Mouse (Mus musculus) kidney, embryonic 15.5 days (tissue): ENCODE data around the gene Hinfp. TPM values are rescaled to one million over a fixed set of nuclear protein-coding genes. Genes with fewer than 3 reads are reported as not detected.

ENCODE experiments used
- ATAC-seq: fragments of 200-750 bp; cut with Nextera tagmentation; replicated peaks from 2 replicates; pipeline ENCODE4 v1.8.0; 2017; ENCODE audit warnings: moderate TSS enrichment; ENCODE audit not compliant: low FRiP score
- H3K27ac ChIP-seq: fragments of 300-500 bp; sonication (generic); 2 replicates; pipeline ENCODE4 v1.5.1; 2015; ENCODE audit warnings: mild to moderate bottlenecking, inconsistent platforms
- H3K27me3 ChIP-seq: fragments of 300-500 bp; sonication (generic); 2 replicates; pipeline ENCODE4 v1.6.1; 2015; ENCODE audit warnings: inconsistent platforms
- H3K36me3 ChIP-seq: fragments of 300-500 bp; sonication (generic); 2 replicates; pipeline ENCODE4 v1.6.1; 2015; ENCODE audit warnings: inconsistent platforms
- H3K4me1 ChIP-seq: fragments of 300-500 bp; sonication (generic); 2 replicates; pipeline ENCODE4 v1.6.1; 2015; ENCODE audit warnings: inconsistent platforms
- H3K4me2 ChIP-seq: fragments of 300-500 bp; sonication (generic); 2 replicates; pipeline ENCODE4 v1.6.1; 2015; ENCODE audit warnings: moderate library complexity, mild to moderate bottlenecking, inconsistent platforms
- H3K4me3 ChIP-seq: fragments of 300-500 bp; sonication (generic); replicated peaks from 2 replicates; pipeline ENCODE4 v1.5.1; 2015; ENCODE audit warnings: mild to moderate bottlenecking, inconsistent platforms
- H3K9ac ChIP-seq: fragments of 300-500 bp; sonication (generic); 2 replicates; pipeline ENCODE4 v1.6.1; 2015; ENCODE audit warnings: mild to moderate bottlenecking, inconsistent platforms
- H3K9me3 ChIP-seq: fragments of 300-500 bp; sonication (generic); replicated peaks from 2 replicates; pipeline ENCODE4 v1.6.1; 2016; ENCODE audit warnings: inconsistent platforms
- WGBS: fragments of 180-500 bp; shearing (Covaris S2); methylation state at CpG from one replicate; pipeline ENCODE4 v1.1.7; 2015; ENCODE audit warnings: mixed read lengths; 5-methylcytosine and 5-hydroxymethylcytosine counted together
- polyA plus RNA-seq: library from polyadenylated mRNA; unstranded; fragments of >200 nt; fragmentation: Nextera tagmentation; extraction: Ambion mirVana; gene quantifications from 2 replicates; pipeline ENCODE4 v1.2.1, GENCODE M21; 2015

The Hinfp gene
- polyA plus RNA-seq, 1 experiment from 2014 or later = 27.9 TPM

- Histone ChIP-seq H3K36me3 (0 out of 2 replicates have a peak, but pooled peaks cover 2% of the 10 kb centered on the region), H3K9ac (peak overlapping the region; percentile 85), H3K9me3 (no peaks in the 10 kb centered on the region), H3K4me2 (peak overlapping the region; percentile 89), H3K27me3 (no peaks in the 10 kb centered on the region), H3K4me3 (peak overlapping the region; percentile 56), H3K4me1 (peaks cover 15% of the 10 kb centered on the region), H3K27ac (peak overlapping the region; percentile 82)
- WGBS = 10% methylated on average over 23 of the region's 23 CpGs
- no peak for ATAC-seq
Observed at GRCm38 (mm10) chr9:44267319-44268026, 38.0 kb downstream of the Hinfp start.

DNA sequence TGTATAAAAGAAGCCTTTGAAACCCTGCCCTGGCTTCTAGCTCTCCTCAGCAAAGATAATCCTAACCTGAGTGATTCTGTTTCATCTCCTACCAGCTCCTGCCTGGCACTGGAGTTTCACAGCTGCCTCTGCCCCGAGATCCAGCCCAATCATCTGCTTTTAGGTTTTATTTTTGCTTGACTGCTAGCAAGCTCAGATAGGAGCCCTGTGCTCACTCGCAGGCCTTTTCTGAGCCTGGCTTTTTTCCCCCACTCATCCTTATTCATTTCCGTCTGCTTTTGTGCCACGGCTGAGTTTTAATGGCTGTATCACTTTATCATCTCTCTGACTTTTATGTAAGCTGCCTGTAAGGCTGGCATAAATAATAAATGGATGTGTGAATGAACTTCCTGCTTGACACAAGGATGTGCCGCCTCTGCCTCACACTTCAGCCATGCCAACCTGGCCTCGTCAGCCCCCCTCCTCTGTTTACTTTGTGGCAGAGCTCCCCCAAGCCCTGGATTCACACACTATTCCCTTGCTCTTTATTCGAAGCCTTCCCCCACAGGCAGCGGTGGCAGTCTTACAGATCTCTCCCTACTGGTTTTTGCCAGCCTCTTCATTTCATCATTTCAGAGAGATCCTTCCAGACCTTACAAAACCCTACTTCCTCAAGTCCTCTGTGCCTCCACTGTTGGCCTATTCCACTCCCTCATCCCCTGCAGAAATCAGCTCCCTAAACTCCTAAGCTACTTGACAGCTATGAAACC is 38.8 kb downstream of the Hinfp start:
- no peak for ATAC-seq

GRCm38 (mm10) chr9:44261388-44261787 is 44.1 kb downstream of the Hinfp start:
- WGBS = 82% methylated on average over 14 of the region's 14 CpGs

More for the DNA sequence above, 38.8 kb downstream of the Hinfp start:
- H3K4me3 ChIP-seq = no peak overlapping the region; the same call in 1 of the 2 replicates
- 0 out of 2 replicates have a peak overlapping the region, but pooled peaks have one; percentile 4 for H3K27ac ChIP-seq
- no peaks in the 10 kb centered on the region for H3K9me3 ChIP-seq
- H3K9ac ChIP-seq = no peak overlapping the region
- 0 out of 2 replicates have a peak, but pooled peaks cover 2% of the 10 kb centered on the region for H3K36me3 ChIP-seq
- H3K4me2 ChIP-seq = peak overlapping the region; percentile 89
- WGBS = 62% methylated on average over 8 of the region's 8 CpGs
- peaks cover 15% of the 10 kb centered on the region for H3K4me1 ChIP-seq
- no peaks in the 10 kb centered on the region for H3K27me3 ChIP-seq

DNA sequence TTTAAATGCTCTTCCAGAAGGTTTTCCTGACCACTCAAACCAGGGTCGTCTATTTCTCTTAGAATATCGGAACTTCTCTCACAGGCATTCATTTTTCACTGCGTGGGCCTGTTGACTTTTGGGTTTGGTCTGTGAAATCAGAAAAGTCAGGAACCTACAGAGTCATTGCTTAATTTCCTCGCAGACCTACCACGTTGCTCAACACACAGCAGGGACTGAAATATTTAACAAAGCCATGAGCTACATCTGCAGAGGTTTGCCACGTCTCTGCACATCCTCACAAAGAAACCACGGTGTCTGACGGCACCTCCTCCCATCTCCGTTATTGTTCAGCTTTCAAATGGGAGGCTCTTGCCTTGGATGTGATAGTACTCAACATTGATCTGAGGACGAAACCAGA is 46.5 kb downstream of the Hinfp start:
- no peaks in the 10 kb centered on the region for H3K27me3 ChIP-seq
- ATAC-seq = no peak
- H3K4me2 ChIP-seq = no peak overlapping the region
- peaks cover 12% of the 10 kb centered on the region for H3K4me1 ChIP-seq
- no peaks in the 10 kb centered on the region for H3K9me3 ChIP-seq
- no peak overlapping the region for H3K4me3 ChIP-seq
- H3K27ac ChIP-seq = no peak overlapping the region
- 86% methylated on average over 10 of the region's 10 CpGs for WGBS
- H3K36me3 ChIP-seq = 0 out of 2 replicates have a peak, but pooled peaks cover 2% of the 10 kb centered on the region
- H3K9ac ChIP-seq = no peak overlapping the region

More at GRCm38 (mm10) chr9:44261388-44261787, 44.1 kb downstream of the Hinfp start:
- Histone ChIP-seq H3K4me2 (no peak overlapping the region), H3K4me1 (no peaks in the 10 kb centered on the region), H3K27ac (no peak overlapping the region), H3K36me3 (0 out of 2 replicates have a peak, but pooled peaks cover 2% of the 10 kb centered on the region), H3K4me3 (no peak overlapping the region), H3K9me3 (no peaks in the 10 kb centered on the region), H3K9ac (no peak overlapping the region), H3K27me3 (no peaks in the 10 kb centered on the region)
- no peak for ATAC-seq

GRCm38 (mm10) chr9:44256213-44256612 is 49.3 kb downstream of the Hinfp start:
- Histone ChIP-seq H3K9ac (no peak overlapping the region), H3K27ac (no peak overlapping the region), H3K4me3 (no peak overlapping the region), H3K4me1 (peaks cover 27% of the 10 kb centered on the region), H3K4me2 (no peak overlapping the region), H3K36me3 (no peaks in the 10 kb centered on the region), H3K27me3 (no peaks in the 10 kb centered on the region), H3K9me3 (no peaks in the 10 kb centered on the region)
- WGBS = 83% methylated on average over 8 of the region's 8 CpGs
- ATAC-seq = no peak

DNA sequence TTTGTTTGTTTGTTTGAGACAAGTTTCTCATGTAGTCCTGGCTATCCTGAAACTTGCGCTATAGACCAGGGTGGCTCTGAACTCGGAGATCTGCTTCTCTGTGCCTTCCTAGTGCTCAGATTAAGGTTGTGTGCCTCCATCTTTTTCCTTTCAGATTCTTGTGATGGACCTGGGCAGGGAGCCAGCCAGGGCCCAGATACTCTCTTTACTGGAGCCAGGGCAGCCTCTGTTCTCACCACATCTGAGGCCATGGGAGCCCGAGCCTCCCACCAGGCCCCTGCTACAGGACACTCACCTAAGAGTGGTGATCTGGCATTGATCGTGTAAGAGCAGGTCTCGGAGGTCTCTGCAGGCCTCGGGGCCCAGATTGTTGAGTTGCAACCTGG is 50.3 kb downstream of the Hinfp start:
- WGBS = 77% methylated on average over 6 of the region's 6 CpGs
- Histone ChIP-seq H3K27ac (no peak overlapping the region), H3K4me1 (peaks cover 38% of the 10 kb centered on the region), H3K4me3 (no peak overlapping the region), H3K36me3 (no peaks in the 10 kb centered on the region), H3K4me2 (no peak overlapping the region), H3K9me3 (no peaks in the 10 kb centered on the region), H3K27me3 (no peaks in the 10 kb centered on the region), H3K9ac (no peak overlapping the region)
- no peak for ATAC-seq

DNA sequence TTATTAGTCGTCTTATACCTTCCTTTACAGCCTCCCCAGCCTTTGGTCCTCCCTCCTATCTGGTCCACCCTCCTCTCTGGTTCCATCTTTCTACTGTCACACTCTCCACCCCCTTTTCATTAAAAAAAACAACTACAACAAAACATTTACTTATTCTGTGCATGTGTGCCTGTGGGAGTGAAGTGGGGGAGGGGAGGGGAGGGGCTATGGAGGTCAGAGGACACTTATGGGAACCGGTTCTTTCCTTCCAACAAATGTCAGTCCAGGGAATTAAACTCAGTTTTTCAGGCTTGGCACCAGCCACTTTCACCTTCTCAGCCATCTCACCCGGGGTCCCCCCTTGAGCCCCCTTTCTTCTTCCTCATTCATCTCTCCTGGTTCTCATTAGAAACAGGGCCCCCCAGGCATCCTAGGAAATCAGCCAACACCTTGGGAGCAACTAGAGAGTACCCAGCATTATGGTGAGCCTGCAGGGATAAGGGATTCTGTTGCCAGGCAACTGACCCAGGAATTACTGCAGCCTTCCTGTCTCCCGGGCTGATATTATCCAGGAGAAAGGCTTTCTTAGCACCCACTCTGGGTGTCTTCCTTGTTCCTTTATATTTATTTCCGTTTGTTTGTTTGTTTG is 50.8 kb downstream of the Hinfp start:
- Histone ChIP-seq H3K9me3 (no peaks in the 10 kb centered on the region), H3K4me2 (no peak overlapping the region), H3K27ac (no peak overlapping the region), H3K4me1 (peaks cover 43% of the 10 kb centered on the region), H3K36me3 (no peaks in the 10 kb centered on the region), H3K4me3 (no peak overlapping the region), H3K27me3 (no peaks in the 10 kb centered on the region), H3K9ac (no peak overlapping the region)
- no peak for ATAC-seq
- WGBS = 27% methylated on average over 4 of the region's 5 CpGs

GRCm38 (mm10) chr9:44253441-44253840 is 52.0 kb downstream of the Hinfp start:
- H3K9ac ChIP-seq = no peak overlapping the region
- no peak overlapping the region for H3K27ac ChIP-seq
- no peaks in the 10 kb centered on the region for H3K27me3 ChIP-seq
- no peak for ATAC-seq
- H3K4me3 ChIP-seq = no peak overlapping the region
- H3K4me1 ChIP-seq = peaks cover 48% of the 10 kb centered on the region
- H3K36me3 ChIP-seq = no peaks in the 10 kb centered on the region
- H3K9me3 ChIP-seq = no peaks in the 10 kb centered on the region
- 81% methylated on average over 6 of the region's 6 CpGs for WGBS
- H3K4me2 ChIP-seq = no peak overlapping the region

DNA sequence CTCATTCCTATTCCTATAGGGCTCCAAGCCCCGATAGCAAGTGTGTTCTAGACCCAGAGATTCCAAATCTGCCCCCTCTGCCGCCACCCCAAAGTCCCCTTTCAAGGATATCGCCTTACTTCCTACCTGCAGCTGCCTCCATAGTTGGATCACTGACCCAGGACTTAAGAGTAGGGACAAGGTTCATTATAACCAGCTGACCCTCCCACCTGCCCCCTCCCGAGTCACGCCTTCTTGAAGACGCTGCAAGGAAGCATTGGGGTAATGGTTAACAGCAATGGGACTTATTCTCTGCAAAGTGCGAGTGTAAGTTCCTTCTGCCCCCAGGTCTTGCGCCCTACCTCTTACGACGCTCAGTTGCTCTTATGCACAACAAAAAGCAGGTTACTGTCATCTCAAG is 54.2 kb downstream of the Hinfp start, which contains the start of gene Pdzd3:
TSS of gene Pdzd3 (minus strand) at position 158 of the 400 bp plus-strand sequence.
- H3K4me2 ChIP-seq = peak within 1 kb of the TSS; percentile 40
- 56% methylated on average over 10 of the region's 10 CpGs for WGBS
- no peaks in the 10 kb centered on the region for H3K36me3 ChIP-seq
- peaks cover 51% of the 10 kb centered on the region for H3K4me1 ChIP-seq
- H3K9me3 ChIP-seq = no peaks in the 10 kb centered on the region
- H3K27me3 ChIP-seq = no peaks in the 10 kb centered on the region
- peak within 1 kb of the TSS; percentile 10; the same call in 1 of the 2 replicates for H3K4me3 ChIP-seq
- H3K9ac ChIP-seq = no peak within 1 kb of the TSS
- peak within 1 kb of the TSS; percentile 3; the same call in 1 of the 2 replicates for H3K27ac ChIP-seq
- ATAC-seq = no peak

DNA sequence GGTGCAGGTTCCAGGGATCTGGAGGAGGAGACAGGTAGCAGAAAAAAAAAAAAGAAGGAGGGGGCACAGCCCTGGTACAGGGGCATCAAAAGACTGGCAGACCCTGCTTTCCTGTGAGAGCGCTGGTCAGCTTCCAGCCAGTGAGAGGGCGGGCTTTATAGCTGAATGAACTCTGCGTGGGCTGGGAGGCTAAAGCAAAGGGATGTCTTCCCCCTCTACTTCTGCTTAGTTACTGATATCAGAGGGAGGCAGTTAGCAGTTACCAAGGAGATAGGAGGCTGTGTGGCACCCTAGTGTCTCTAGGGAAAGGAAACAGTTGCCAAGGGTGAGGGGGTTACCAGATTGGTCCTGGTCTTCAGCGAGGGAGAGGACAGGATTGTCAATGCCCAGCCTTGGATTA is 55.0 kb downstream of the Hinfp start:
- peak overlapping the region; percentile 40 for H3K4me2 ChIP-seq
- no peaks in the 10 kb centered on the region for H3K36me3 ChIP-seq
- no peak overlapping the region for H3K4me3 ChIP-seq

DNA sequence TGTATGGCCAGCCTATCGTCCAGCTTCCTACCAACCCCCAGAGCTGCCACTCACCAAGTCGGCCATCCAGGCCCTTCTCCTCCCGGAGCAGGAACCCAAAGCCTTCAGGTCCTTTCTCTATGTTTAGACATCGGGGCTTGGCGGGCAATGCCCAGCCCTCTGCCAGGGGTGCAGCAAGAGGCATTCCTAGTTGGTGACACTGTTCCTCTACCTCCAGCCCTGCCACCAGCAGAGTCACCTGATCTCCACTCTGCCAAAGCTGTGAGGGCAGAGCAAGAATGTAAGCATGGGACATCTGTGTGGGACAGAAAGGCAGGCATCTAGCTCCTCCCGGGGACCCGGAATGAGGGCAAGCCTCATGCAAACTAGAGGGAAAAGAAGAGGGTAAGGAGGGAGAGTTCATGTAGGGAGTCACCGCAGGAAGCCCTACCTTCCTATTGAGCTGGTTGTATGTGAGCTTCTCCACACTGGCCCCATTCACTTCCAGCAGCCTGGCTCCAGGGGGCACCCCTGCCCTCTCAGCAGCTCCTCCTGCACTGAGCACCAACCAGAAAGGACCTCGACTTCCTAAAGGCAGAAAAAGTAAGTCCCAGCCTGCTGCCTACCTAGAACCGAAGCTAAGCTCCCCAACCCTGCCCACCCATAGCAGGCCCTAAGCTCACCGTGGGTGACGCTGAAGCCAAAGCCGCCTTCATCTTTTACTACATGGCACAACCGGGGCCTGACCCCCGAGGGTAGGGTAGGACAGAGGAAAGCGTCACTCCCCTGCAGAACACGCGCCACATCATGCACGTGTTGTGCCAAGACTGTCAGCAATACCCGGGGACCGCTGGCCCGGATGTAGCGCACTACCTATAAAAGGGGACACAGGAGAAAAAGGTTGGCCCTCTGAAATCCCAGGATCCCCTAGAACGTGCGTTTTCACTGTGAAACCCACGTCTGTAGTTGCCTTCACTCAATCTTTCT is 56.0 kb downstream of the Hinfp start:
- ATAC-seq = peak; percentile 76
- no peak overlapping the region for H3K9ac ChIP-seq
- 45% methylated on average over 26 of the region's 26 CpGs for WGBS
- H3K4me1 ChIP-seq = peaks cover 43% of the 10 kb centered on the region
- no peak overlapping the region for H3K4me3 ChIP-seq
- H3K27ac ChIP-seq = no peak overlapping the region
- H3K9me3 ChIP-seq = no peaks in the 10 kb centered on the region
- peak overlapping the region; percentile 40 for H3K4me2 ChIP-seq
- H3K27me3 ChIP-seq = no peaks in the 10 kb centered on the region
- no peaks in the 10 kb centered on the region for H3K36me3 ChIP-seq

More for the DNA sequence above, 55.0 kb downstream of the Hinfp start:
- H3K27ac ChIP-seq = no peak overlapping the region
- no peak overlapping the region for H3K9ac ChIP-seq
- 43% methylated on average over 4 of the region's 4 CpGs for WGBS
- H3K4me1 ChIP-seq = peaks cover 51% of the 10 kb centered on the region
- no peaks in the 10 kb centered on the region for H3K9me3 ChIP-seq
- no peak for ATAC-seq
- no peaks in the 10 kb centered on the region for H3K27me3 ChIP-seq
